Mouse (Mus musculus) kidney, adult 11 months (tissue): Measurements from ENCODE around the gene Eno1.
"Not testable (repeated sequence)": the region's sequence is repeated elsewhere in the genome, so short reads cannot be mapped to it uniquely, and the experiment has no call there.

Experiments used
- DNase-seq: peaks from one replicate; pipeline ENCODE4 v3.0.0; 2022

The Eno1 gene

GRCm38 (mm10) chr4:150250549-150251422 lies 14.3 kb downstream of the Eno1 start:
- DNase-seq, result peak; percentile 78

GRCm38 (mm10) chr4:150254416-150254815 lies 17.9 kb downstream of the Eno1 start:
- no peak for DNase-seq

- DNase-seq, result no peak
Measured at GRCm38 (mm10) chr4:150255181-150255580, 18.7 kb downstream of the Eno1 start.

GRCm38 (mm10) chr4:150257252-150258204 lies 21.0 kb downstream of the Eno1 start:
- peak; percentile 79 for DNase-seq

DNA sequence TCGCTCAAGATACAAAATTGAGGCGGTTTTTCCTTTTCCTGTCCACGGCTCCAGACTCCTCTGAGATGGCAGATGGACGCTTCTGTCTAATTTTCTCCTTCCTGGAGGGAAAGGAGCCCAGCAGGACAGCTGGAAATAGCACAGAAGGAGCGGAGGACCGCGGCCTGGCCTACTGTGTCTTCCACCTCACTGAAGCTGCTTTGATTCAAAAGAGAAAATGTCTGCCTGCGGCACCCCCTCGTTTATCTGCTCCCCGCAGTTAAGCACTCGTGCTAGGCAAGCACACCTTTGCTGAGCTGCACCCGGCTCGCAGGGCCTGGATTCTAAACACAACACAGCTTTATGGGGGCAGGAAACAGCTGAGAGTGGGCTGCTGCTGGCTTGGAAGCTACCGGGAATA lies 21.9 kb downstream of the Eno1 start:
- no peak for DNase-seq

DNA sequence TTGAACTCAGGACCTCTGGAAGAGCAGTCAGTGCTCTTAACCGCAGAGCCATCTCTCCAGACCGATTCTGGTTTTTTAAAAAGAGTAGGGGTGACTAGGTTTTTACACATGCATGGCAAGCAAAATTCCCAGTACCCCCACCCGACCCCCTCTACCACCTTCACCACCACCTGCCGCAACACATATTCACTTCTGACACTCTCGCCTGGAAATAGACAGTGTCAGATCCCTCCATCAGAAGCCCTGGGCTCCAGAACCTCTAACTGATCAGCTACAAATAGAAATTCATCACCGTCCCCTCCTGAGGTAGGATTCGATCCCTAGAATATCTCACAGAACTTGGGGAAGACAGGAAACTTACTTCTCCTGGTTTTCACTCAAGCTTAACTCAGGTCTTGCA lies 23.1 kb downstream of the Eno1 start:
- DNase-seq, result no peak

- DNase-seq, result no peak
Measured at GRCm38 (mm10) chr4:150260111-150260510, 23.6 kb downstream of the Eno1 start.

DNA sequence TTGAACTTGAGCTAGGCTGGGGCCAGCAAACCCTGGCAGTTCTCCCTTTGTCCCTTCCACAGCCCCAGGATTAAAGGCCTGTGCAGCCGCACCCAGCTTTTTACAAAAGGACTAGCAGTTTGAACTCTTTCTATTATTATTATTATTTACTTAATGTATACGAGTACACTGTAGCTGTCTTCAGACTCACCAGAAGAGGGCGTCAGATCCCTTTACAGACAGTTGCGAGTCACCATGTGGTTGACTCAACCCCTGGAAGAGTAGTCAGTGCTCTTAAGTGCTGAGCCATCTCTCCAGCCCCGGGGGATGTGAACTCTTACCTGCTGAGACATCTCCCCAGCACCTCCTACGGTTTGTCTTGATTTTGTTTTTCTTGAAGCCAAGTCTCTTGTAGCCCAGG lies 24.2 kb downstream of the Eno1 start:
- no peak for DNase-seq

GRCm38 (mm10) chr4:150262301-150262700 lies 25.8 kb downstream of the Eno1 start:
- DNase-seq, result no peak

DNA sequence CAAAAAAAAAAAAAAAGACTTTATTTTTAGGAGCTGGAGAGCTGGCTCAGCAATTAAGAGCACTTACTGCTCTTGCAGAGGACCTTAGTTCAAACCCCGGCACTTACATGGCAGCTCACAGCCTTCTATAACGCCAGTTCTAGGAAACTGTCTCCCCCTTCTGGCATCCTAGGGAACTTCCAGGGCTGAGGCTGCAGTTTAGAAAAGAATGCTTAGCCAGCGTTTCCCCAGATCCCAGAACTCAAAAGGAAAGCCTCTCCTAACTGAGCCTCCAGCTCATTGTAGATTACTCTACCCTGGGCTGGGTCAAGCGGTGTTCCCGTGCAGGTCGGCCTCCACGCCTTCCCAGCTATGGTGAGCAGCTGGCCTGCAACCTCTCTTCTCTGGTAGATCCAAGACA lies 28.4 kb downstream of the Eno1 start:
- DNase-seq, result peak; percentile 20

GRCm38 (mm10) chr4:150265471-150265870 lies 28.9 kb downstream of the Eno1 start:
- DNase-seq, result no peak

DNA sequence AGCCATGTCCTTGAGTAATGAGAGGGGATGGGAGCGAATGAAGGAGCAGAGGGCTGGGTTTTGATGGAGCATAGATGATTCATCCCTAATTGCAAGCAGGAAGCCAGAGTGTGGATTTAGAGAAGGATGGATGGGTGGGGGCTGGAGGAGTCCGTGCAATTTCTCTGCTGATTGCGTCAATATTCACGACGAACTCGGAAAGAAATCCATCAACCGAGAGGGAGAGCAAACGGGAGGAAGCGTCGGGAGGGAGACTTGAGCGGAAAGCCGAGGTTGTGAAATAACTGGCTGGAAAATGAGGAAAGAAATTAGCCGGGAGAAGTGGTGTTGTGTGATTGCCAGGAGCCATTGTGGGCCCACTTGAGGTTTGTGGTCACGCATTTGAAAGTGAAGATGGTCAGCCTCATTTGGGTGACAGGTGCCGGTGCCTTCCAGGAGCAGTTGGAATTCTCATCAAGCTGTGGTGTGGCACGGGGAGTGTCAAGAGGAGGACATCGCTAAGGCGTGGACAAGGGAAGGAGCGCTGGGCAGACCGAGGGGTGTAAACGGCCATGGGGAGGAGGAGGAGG lies 30.2 kb downstream of the Eno1 start:
- no peak for DNase-seq

- DNase-seq, result no peak
Measured at GRCm38 (mm10) chr4:150268674-150269653, 32.4 kb downstream of the Eno1 start.

GRCm38 (mm10) chr4:150269679-150270078 lies 33.2 kb downstream of the Eno1 start:
- DNase-seq, result no peak

- not testable (repeated sequence) for DNase-seq
Measured at GRCm38 (mm10) chr4:150270718-150271117, 34.2 kb downstream of the Eno1 start.

DNA sequence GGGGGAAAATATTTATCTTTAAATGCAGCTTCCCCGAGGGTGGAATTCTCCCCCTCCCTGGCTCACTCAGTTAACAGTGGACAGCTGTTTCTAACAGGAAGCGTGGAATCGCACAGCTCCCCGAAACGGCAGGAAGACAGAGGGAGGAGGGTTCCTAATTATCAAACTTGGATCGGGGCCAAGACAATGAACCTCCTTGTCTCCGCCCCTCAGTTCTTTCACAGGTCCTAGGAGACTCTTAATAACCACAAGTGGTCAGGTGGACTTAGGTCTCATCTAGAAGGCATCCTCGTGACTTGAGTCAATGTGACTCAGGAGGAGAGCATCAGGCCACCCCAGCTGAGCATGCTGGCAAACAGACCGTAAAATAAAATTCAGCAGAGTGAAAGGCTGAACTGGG lies 36.2 kb downstream of the Eno1 start:
- peak; percentile 93 for DNase-seq

DNA sequence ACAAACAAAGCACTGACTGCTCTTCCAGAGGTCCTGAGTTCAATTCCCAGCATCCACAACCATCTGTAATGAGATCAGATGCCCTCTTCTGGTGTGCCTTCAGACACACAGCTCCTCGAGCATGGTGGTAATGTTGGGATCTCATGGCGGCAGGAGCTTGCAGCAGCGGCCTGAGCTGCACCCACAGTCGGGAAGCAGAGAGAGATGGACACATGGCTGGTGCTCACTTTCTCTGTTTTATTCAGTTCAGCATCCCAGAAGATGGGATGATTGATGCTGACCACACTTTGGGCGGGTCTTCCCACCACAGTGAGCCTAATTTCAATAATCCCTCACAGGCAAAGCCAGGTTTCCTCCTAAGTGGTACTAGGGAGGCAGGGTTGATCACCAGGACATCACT lies 39.0 kb downstream of the Eno1 start:
- no peak for DNase-seq

DNA sequence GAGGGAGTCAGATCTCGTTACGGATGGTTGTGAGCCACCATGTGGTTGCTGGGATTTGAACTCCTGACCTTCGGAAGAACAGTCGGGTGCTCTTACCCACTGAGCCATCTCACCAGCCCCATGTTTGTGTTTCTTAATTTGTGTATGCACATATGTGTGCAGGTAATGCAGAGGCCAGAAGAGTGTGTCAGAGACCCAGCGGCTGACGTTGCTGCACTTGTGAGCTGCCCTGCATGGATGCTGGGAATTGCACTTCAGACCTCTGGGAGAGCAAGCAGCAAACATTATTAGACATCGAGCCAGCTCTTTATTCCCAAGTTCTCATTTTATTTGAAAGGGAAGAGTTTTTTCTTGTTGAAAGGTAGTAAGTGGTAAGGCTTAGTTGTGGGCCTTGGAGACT lies 42.8 kb downstream of the Eno1 start:
- not testable (repeated sequence) for DNase-seq

- no peak for DNase-seq
Measured at GRCm38 (mm10) chr4:150280002-150280401, 43.5 kb downstream of the Eno1 start.

GRCm38 (mm10) chr4:150280459-150280858 lies 43.9 kb downstream of the Eno1 start:
- no peak for DNase-seq

GRCm38 (mm10) chr4:150281018-150281761 lies 44.7 kb downstream of the Eno1 start, which contains the start of gene Rere:
Gene Rere (plus strand): TSS chr4:150281646.
- peak; percentile 96 for DNase-seq
